Mouse (Mus musculus): Measurements from ENCODE around the gene Fiz1. TPM values are rescaled to one million over a fixed set of nuclear protein-coding genes. Genes with fewer than 3 reads are reported as not detected.

Fiz1 gene
- polyA plus RNA-seq, 1 experiment from 2014 or later, result 50.6 TPM

DNA sequence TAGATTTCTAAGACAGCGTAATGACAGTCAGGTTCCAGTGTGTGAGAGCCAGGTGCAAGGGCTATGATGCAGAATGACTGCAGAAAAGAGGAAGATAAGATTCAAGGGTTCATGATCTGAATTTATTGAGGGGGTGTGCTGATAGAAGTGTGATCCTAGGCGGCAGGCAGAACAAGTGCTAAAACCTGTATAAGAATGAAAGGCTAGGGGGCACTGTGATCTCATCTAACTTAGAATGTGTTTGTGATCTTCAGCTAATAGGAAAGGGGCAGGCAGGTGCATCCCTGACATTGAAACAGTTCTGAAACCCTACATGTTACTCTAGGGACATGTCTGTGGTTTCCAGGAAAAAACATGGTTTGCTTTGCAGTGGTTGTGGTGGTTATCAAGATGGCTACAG, 31.6 kb upstream of the Fiz1 start:
- H3K27me3 ChIP-seq (ENCODE audit: control insufficient read depth, insufficient read depth, low read length), result no peaks in the 10 kb centered on the region
- no peak overlapping the region for H3K4me2 ChIP-seq (ENCODE audit: low read depth)
- H3K9ac ChIP-seq (ENCODE audit: low read length), result no peak overlapping the region
- no peaks in the 10 kb centered on the region for H3K9me3 ChIP-seq (ENCODE audit: control insufficient read depth, low read length)
- H3K36me3 ChIP-seq (ENCODE audit: control insufficient read depth, insufficient read depth, low read length), result no peaks in the 10 kb centered on the region
- DNase-seq (ENCODE audit: low spot score) (no peak), ATAC-seq (ENCODE audit: insufficient read depth, low FRiP score, low TSS enrichment) (no peak)
- H3K4me1 ChIP-seq (ENCODE audit: control insufficient read depth, insufficient read depth, low read length), result no peaks in the 10 kb centered on the region; the same call in 1 of the 2 replicates
- no peak overlapping the region for H3K4me3 ChIP-seq (ENCODE audit: low read depth, low read length)
- H3K27ac ChIP-seq (ENCODE audit: low read depth, low read length), result no peak overlapping the region
- 66% methylated on average over 2 of the region's 2 CpGs for WGBS

DNA sequence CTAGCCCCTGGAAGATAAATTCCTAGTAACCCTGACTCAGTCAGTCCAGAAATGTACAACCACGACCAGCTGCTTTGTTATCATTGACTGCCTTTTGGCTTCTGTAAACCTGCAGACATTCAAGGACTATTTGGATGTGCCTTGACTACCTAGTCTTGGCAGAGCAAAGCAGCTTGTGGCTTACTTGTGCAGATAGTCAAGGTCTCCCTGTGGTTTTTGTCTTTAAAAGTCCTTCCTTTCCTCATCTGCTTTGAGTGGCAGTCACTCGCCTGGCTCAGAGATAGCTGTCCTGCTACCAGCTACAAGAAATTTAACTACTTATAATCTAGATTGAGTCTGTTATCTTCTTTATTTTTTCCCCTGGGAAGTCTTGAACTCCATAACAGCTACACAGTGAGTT, 30.5 kb upstream of the Fiz1 start:
- Histone ChIP-seq H3K36me3 (ENCODE audit: control insufficient read depth, insufficient read depth, low read length) (no peaks in the 10 kb centered on the region), H3K4me3 (ENCODE audit: low read depth, low read length) (no peak overlapping the region), H3K4me1 (ENCODE audit: control insufficient read depth, insufficient read depth, low read length) (no peaks in the 10 kb centered on the region), H3K4me2 (ENCODE audit: low read depth) (no peak overlapping the region), H3K9me3 (ENCODE audit: control insufficient read depth, low read length) (no peaks in the 10 kb centered on the region), H3K27me3 (ENCODE audit: control insufficient read depth, insufficient read depth, low read length) (no peaks in the 10 kb centered on the region), H3K27ac (ENCODE audit: low read depth, low read length) (no peak overlapping the region), H3K9ac (ENCODE audit: low read length) (no peak overlapping the region)
- DNase-seq (ENCODE audit: low spot score) (no peak), ATAC-seq (ENCODE audit: insufficient read depth, low FRiP score, low TSS enrichment) (no peak)
- 78% methylated on average over 2 of the region's 2 CpGs for WGBS

DNA sequence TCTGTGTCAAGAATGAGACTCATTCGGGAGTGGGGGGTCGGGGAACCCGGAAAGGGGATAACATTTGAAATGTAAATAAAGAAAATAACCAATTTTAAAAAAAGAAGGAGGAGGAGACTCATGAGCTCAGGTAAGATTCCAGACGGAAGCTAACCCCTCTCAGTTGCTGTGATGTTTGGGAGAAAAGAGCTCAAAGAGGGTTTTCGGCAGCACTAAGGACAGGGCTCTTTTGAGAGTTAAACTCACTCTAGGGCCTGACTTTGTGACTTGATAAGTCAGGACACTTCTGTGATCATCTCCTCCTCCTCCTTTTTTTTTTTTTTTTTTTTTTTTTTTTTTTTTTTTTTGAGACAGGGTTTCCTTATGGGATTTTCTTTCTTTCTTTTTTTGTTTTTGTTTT, 24.4 kb upstream of the Fiz1 start:
- H3K4me1 ChIP-seq (ENCODE audit: control insufficient read depth, insufficient read depth, low read length), result no peaks in the 10 kb centered on the region
- H3K27ac ChIP-seq (ENCODE audit: low read depth, low read length), result no peak overlapping the region
- H3K36me3 ChIP-seq (ENCODE audit: control insufficient read depth, insufficient read depth, low read length), result peaks cover 6% of the 10 kb centered on the region; the same call in 1 of the 2 replicates
- peak overlapping the region; percentile 43 for H3K4me3 ChIP-seq (ENCODE audit: low read depth, low read length)
- H3K4me2 ChIP-seq (ENCODE audit: low read depth), result peak overlapping the region; percentile 38
- no peak for DNase-seq (ENCODE audit: low spot score)
- WGBS, result 46% methylated on average over 5 of the region's 5 CpGs
- H3K27me3 ChIP-seq (ENCODE audit: control insufficient read depth, insufficient read depth, low read length), result no peaks in the 10 kb centered on the region
- no peak for ATAC-seq (ENCODE audit: insufficient read depth, low FRiP score, low TSS enrichment)
- no peaks in the 10 kb centered on the region for H3K9me3 ChIP-seq (ENCODE audit: control insufficient read depth, low read length)
- peak overlapping the region; percentile 58 for H3K9ac ChIP-seq (ENCODE audit: low read length)

DNA sequence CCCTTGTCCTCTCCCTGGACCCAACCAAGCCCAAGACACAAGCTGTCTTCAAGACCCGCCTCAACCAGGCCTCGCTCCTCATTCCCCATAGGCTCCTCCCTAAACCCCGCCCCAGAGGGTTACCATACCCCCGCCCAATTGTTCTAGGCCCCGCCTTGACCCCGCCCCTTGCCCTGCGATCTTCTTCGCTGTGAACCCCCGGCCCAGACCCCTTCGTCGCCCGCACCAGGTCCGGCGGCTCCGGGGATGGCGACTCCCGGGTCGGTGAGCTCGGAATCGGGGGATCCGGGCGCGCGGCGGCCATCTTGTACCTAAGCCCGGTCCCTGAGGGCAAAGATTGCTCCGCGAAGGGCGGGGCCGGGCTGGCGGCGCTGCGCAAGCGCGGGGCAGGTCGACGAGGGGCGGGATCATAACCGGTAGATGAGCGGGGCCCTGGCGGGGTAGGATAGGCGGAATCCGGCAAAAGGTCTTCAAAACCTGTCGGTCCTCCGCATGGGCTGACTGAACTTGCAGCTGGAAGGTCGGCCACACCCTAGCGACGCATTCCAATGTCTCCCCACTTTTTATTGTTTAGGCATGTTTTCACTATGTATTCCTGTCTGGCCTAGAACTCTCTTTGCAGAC, 23.7 kb upstream of the Fiz1 start, which contains the start of gene Zfp784:
Gene Zfp784 (minus strand): TSS at position 338 of the 624 bp plus-strand sequence.
- H3K4me2 ChIP-seq (ENCODE audit: low read depth), result peak within 1 kb of the TSS; percentile 38
- peak; percentile 93 for DNase-seq (ENCODE audit: low spot score)
- H3K27ac ChIP-seq (ENCODE audit: low read depth, low read length), result peak within 1 kb of the TSS; percentile 89
- H3K9me3 ChIP-seq (ENCODE audit: control insufficient read depth, low read length), result no peaks in the 10 kb centered on the region
- H3K4me3 ChIP-seq (ENCODE audit: low read depth, low read length), result peak within 1 kb of the TSS; percentile 43
- WGBS, result under 1% methylated on average over 48 of the region's 48 CpGs
- H3K4me1 ChIP-seq (ENCODE audit: control insufficient read depth, insufficient read depth, low read length), result no peaks in the 10 kb centered on the region
- peak; percentile 94 for ATAC-seq (ENCODE audit: insufficient read depth, low FRiP score, low TSS enrichment)
- peaks cover 6% of the 10 kb centered on the region for H3K36me3 ChIP-seq (ENCODE audit: control insufficient read depth, insufficient read depth, low read length)
- H3K9ac ChIP-seq (ENCODE audit: low read length), result peak within 1 kb of the TSS; percentile 58
- H3K27me3 ChIP-seq (ENCODE audit: control insufficient read depth, insufficient read depth, low read length), result no peaks in the 10 kb centered on the region

DNA sequence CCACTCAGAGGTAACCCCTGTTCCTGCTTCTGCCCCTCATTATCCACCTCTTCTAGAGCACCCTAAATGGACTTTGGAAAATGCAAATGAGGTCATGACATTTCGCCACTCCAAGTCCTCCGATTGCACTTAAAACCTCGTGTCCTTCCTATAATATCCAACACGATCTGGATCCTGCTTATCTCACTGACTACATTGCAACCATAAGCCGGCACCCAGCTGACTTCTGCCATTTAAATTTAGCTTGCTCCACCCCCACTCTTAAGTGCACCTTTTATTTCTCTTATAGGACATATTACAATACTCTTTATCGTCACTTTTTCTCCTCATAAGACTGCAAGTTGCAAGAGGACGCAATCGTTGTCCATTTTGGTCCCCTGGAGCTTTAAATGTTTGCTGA, 23.0 kb upstream of the Fiz1 start:
- Histone ChIP-seq H3K9ac (ENCODE audit: low read length) (no peak overlapping the region), H3K4me3 (ENCODE audit: low read depth, low read length) (peak overlapping the region; percentile 43), H3K9me3 (ENCODE audit: control insufficient read depth, low read length) (no peaks in the 10 kb centered on the region), H3K27ac (ENCODE audit: low read depth, low read length) (peak overlapping the region; percentile 89), H3K4me1 (ENCODE audit: control insufficient read depth, insufficient read depth, low read length) (no peaks in the 10 kb centered on the region), H3K36me3 (ENCODE audit: control insufficient read depth, insufficient read depth, low read length) (peaks cover 14% of the 10 kb centered on the region), H3K4me2 (ENCODE audit: low read depth) (no peak overlapping the region; the same call in 1 of the 2 replicates), H3K27me3 (ENCODE audit: control insufficient read depth, insufficient read depth, low read length) (no peaks in the 10 kb centered on the region)
- DNase-seq (ENCODE audit: low spot score), result no peak
- ATAC-seq (ENCODE audit: insufficient read depth, low FRiP score, low TSS enrichment), result no peak
- WGBS, result 88% methylated on average over 8 of the region's 8 CpGs

DNA sequence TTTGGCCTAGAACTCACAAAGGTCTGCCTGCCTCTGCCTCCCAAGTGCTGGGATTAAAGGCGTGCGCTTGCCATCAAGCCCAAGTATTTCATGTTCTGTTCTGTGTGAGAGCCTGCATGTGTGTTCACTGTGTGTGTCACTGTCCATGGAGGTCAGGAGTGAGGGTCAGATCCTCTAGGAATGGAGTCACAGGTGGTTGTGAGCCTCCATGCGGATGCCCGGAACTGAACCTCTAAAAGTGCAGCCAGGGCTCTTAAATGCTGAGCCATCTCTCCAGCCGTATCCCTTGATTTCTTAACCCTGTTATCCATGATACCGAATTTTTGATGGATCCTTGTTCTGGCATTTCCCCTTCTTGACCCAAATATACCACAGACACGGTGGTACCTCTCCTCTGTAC, 22.5 kb upstream of the Fiz1 start:
- WGBS, result 90% methylated on average over 7 of the region's 7 CpGs
- no peak for DNase-seq (ENCODE audit: low spot score)
- Histone ChIP-seq H3K27me3 (ENCODE audit: control insufficient read depth, insufficient read depth, low read length) (no peaks in the 10 kb centered on the region), H3K9ac (ENCODE audit: low read length) (no peak overlapping the region), H3K4me1 (ENCODE audit: control insufficient read depth, insufficient read depth, low read length) (no peaks in the 10 kb centered on the region), H3K4me2 (ENCODE audit: low read depth) (no peak overlapping the region), H3K36me3 (ENCODE audit: control insufficient read depth, insufficient read depth, low read length) (peaks cover 18% of the 10 kb centered on the region), H3K4me3 (ENCODE audit: low read depth, low read length) (no peak overlapping the region), H3K27ac (ENCODE audit: low read depth, low read length) (no peak overlapping the region), H3K9me3 (ENCODE audit: control insufficient read depth, low read length) (no peaks in the 10 kb centered on the region)
- no peak for ATAC-seq (ENCODE audit: insufficient read depth, low FRiP score, low TSS enrichment)

DNA sequence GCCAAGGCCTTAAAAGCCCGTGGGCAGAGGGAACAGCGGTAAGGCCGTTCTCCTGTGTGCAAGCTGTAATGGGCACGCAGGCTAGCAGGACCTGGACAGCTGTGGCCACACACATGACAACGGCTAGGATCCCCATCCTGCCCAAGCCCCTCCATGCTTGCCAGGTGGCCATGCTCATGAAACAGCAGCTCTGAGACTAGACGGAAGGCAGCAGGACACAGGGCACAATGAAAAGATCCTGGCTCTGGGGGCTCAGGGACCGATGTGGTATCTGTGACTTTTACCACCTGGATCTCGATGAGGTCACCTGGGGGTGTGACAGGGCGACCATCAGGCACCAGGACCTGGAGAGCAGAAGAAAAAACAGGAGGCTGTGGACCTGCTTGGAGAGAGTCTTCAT, 21.6 kb upstream of the Fiz1 start:
- Histone ChIP-seq H3K4me1 (ENCODE audit: control insufficient read depth, insufficient read depth, low read length) (no peaks in the 10 kb centered on the region), H3K9me3 (ENCODE audit: control insufficient read depth, low read length) (peaks cover 5% of the 10 kb centered on the region), H3K27ac (ENCODE audit: low read depth, low read length) (no peak overlapping the region), H3K36me3 (ENCODE audit: control insufficient read depth, insufficient read depth, low read length) (peaks cover 27% of the 10 kb centered on the region), H3K9ac (ENCODE audit: low read length) (no peak overlapping the region), H3K4me3 (ENCODE audit: low read depth, low read length) (no peak overlapping the region), H3K27me3 (ENCODE audit: control insufficient read depth, insufficient read depth, low read length) (no peaks in the 10 kb centered on the region), H3K4me2 (ENCODE audit: low read depth) (no peak overlapping the region)
- WGBS, result 97% methylated on average over 9 of the region's 9 CpGs
- DNase-seq (ENCODE audit: low spot score), result no peak
- no peak for ATAC-seq (ENCODE audit: insufficient read depth, low FRiP score, low TSS enrichment)

DNA sequence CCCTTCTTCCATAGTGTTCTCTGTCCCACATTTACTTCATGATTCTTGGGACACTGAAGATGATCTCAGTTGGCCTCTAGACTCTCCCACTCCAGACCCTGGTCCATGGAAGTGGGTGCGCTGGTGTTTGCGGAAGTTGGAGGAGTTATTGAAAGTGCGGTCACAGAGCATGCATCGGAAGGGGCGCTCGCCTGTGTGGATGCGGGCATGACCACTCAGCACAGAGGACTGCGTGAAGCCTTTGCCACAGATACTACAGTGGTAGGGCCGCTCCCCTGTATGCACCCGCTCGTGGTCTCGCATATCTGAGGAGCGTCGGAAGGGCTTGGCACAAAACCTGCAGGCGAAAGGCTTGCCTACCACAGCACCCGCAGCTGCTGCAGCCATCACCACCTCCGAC, 21.1 kb upstream of the Fiz1 start:
- 97% methylated on average over 17 of the region's 17 CpGs for WGBS
- no peak overlapping the region for H3K4me2 ChIP-seq (ENCODE audit: low read depth)
- H3K27me3 ChIP-seq (ENCODE audit: control insufficient read depth, insufficient read depth, low read length), result no peaks in the 10 kb centered on the region

DNA sequence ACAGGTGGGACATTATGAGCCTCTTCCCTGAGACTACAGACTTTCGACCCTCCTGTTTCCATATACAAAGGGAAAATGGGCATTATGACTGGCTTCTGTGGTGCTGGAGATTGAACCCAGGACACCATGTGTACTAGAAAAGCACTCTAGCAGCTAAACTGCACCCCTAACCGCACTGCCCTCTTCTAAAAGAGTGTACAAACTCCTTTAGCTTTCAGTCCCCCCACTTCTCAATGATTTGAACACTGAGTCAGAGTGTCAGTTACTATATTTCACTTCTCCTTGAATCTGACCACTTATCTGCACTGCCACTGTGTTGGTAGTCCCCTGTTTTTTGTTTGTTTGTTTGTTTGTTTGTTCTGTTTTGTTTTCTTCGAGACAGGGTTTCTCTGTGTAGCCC, 19.3 kb upstream of the Fiz1 start, which contains the start of gene 4632433K11Rik:
Gene 4632433K11Rik (plus strand): TSS at position 301 of the 400 bp plus-strand sequence.
- ATAC-seq (ENCODE audit: insufficient read depth, low FRiP score, low TSS enrichment) (no peak), DNase-seq (ENCODE audit: low spot score) (no peak)
- no peak within 1 kb of the TSS for H3K9ac ChIP-seq (ENCODE audit: low read length)
- H3K4me2 ChIP-seq (ENCODE audit: low read depth), result no peak within 1 kb of the TSS
- no peak within 1 kb of the TSS for H3K4me3 ChIP-seq (ENCODE audit: low read depth, low read length)
- 0 out of 2 replicates have a peak, but pooled peaks cover 2% of the 10 kb centered on the region for H3K27me3 ChIP-seq (ENCODE audit: control insufficient read depth, insufficient read depth, low read length)
- H3K27ac ChIP-seq (ENCODE audit: low read depth, low read length), result no peak within 1 kb of the TSS
- 88% methylated on average over 3 of the region's 3 CpGs for WGBS
- peaks cover 23% of the 10 kb centered on the region for H3K9me3 ChIP-seq (ENCODE audit: control insufficient read depth, low read length)
- peaks cover 50% of the 10 kb centered on the region for H3K36me3 ChIP-seq (ENCODE audit: control insufficient read depth, insufficient read depth, low read length)
- H3K4me1 ChIP-seq (ENCODE audit: control insufficient read depth, insufficient read depth, low read length), result no peaks in the 10 kb centered on the region

More for the DNA sequence above, 21.1 kb upstream of the Fiz1 start:
- H3K9me3 ChIP-seq (ENCODE audit: control insufficient read depth, low read length), result peaks cover 10% of the 10 kb centered on the region
- H3K36me3 ChIP-seq (ENCODE audit: control insufficient read depth, insufficient read depth, low read length), result peaks cover 32% of the 10 kb centered on the region
- no peaks in the 10 kb centered on the region for H3K4me1 ChIP-seq (ENCODE audit: control insufficient read depth, insufficient read depth, low read length)
- no peak overlapping the region for H3K9ac ChIP-seq (ENCODE audit: low read length)
- ATAC-seq (ENCODE audit: insufficient read depth, low FRiP score, low TSS enrichment), result no peak
- no peak overlapping the region for H3K4me3 ChIP-seq (ENCODE audit: low read depth, low read length)
- H3K27ac ChIP-seq (ENCODE audit: low read depth, low read length), result no peak overlapping the region
- no peak for DNase-seq (ENCODE audit: low spot score)
